Mouse (Mus musculus) megakaryocyte, adult 5-6 weeks (primary cell): ENCODE measurements around the gene Ldb3. TPM values are rescaled to one million over a fixed set of nuclear protein-coding genes. Genes with fewer than 3 reads are reported as not detected.

ENCODE experiments used
- ATAC-seq: 2 replicates; pipeline ENCODE4 v1.8.0; 2016; ENCODE audit warnings: mild to moderate bottlenecking, inconsistent platforms; ENCODE audit not compliant: poor library complexity, severe bottlenecking
- total RNA-seq, 2 experiments: library from RNA; stranded (forward) in 1 of 2; stranded (reverse) in 1 of 2; fragments of 153-499, 151-499 nt in 1 of 2; fragments of 221-1000, 200-1000 nt in 1 of 2; gene quantifications; 2 replicates each; pipeline versions ENCODE4 v1.2.3 to v1.2.4; 2015 to 2017

Ldb3 gene
- total RNA-seq, 2 experiments from 2014 or later, result not detected

DNA sequence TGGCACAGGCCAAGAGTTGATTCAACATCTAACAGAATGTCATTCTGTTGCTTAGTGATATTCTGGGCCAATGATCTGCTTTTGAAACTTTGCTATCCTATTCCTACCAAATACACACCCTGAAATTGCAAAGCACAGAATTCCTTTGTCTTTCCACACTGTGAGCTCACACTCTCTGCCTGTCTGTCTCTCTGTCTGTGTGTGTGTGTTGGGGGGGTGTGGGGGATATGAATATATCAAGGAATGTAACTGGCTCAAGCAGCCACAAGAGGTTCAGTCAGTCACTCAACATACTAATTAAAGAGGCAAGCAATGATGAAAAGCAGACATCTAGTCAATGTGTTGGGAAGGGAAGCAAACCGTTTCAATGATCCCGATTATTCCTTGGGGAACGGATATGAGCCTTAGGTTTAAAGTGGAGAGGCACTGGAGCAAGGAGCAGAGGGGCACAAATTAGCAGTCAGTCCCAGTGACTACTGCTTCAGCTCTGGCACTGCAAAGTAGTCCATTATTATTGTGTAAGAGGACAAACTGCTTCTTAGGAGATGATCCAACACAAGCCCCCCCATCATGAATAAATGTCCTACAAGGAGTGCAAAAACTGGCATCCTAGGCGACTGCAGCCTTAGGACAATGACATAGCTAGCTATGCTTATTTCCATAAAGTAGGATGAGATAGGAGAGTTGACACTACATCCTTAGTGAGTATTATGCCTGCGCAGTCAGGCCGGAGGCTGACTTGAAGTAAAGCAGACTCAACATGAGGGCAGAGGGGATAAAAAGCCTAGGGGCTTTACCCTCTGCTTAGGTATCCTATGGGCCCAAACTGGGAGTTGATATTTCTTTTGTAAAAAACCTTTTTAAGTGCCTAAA is 104.8 kb downstream of the Ldb3 start:
- ATAC-seq, result no peak

Other genes starting within 250 kb of the Ldb3 start
- not detected in 2 replicates for gene Fam25c, start 233.2 kb downstream of the Ldb3 start, total RNA-seq (2015)
- gene Fam25c, start 233.2 kb downstream of the Ldb3 start, total RNA-seq (2017), result not detected in 2 replicates
- not detected in 2 replicates for gene Sncg, start 213.9 kb downstream of the Ldb3 start, total RNA-seq (2015)
- gene Sncg, start 213.9 kb downstream of the Ldb3 start, total RNA-seq (2017), result not detected in 2 replicates
- not detected in 2 replicates for gene Mmrn2, start 213.2 kb downstream of the Ldb3 start, total RNA-seq (2015)
- gene Mmrn2, start 213.2 kb downstream of the Ldb3 start, total RNA-seq (2017), result not detected in 2 replicates
- 2.5 and 3.2 TPM in 2 replicates for gene Bmpr1a, start 85.3 kb downstream of the Ldb3 start, total RNA-seq (2015)
- gene Bmpr1a, start 85.3 kb downstream of the Ldb3 start, total RNA-seq (2017), result 2.3 and 2.6 TPM in 2 replicates
- not detected in 2 replicates for gene 9230112D13Rik, start 65.9 kb downstream of the Ldb3 start, total RNA-seq (2015)
- gene 9230112D13Rik, start 65.9 kb downstream of the Ldb3 start, total RNA-seq (2017), result not detected in 2 replicates
- not detected in 2 replicates for gene Opn4, start 11.5 kb upstream of the Ldb3 start, total RNA-seq (2015)
- gene Opn4, start 11.5 kb upstream of the Ldb3 start, total RNA-seq (2017), result not detected in 2 replicates
- 71.0 and 71.7 TPM in 2 replicates for gene Wapl, start 85.2 kb upstream of the Ldb3 start, total RNA-seq (2015)
- 94.2 and 101 TPM in 2 replicates for gene Wapl, start 85.2 kb upstream of the Ldb3 start, total RNA-seq (2017)
- gene Grid1, start 231.4 kb upstream of the Ldb3 start, total RNA-seq (2015), result not detected in 2 replicates
- not detected in 2 replicates for gene Grid1, start 231.4 kb upstream of the Ldb3 start, total RNA-seq (2017)